Mouse (Mus musculus) forebrain, embryonic 10.5 days (tissue): ENCODE data around the gene 8030474K03Rik. TPM values are rescaled to one million over a fixed set of nuclear protein-coding genes. Genes with fewer than 3 reads are reported as not detected.
A peak's percentile ranks its signal among the peaks of the same experiment; 100 is the strongest.
"Not testable (repeated sequence)": the region's sequence is repeated elsewhere in the genome, so short reads cannot be mapped to it uniquely, and the experiment has no call there.

Experiments
- DNase-seq: peaks from one replicate; pipeline ENCODE4 v3.0.0-alpha.2; 2017; ENCODE audit warnings: low spot score; ENCODE audit errors: extremely low spot score
- H3K27ac ChIP-seq: fragments of 300-500 bp; sonication (generic); 2 replicates; pipeline ENCODE4 v1.5.1; 2016; ENCODE audit warnings: mild to moderate bottlenecking
- H3K27me3 ChIP-seq: fragments of 300-500 bp; sonication (generic); 2 replicates; pipeline ENCODE4 v1.6.1; 2016; ENCODE audit warnings: mild to moderate bottlenecking; ENCODE audit not compliant: poor library complexity, severe bottlenecking
- H3K36me3 ChIP-seq: fragments of 300-500 bp; sonication (generic); replicated peaks from 2 replicates; pipeline ENCODE4 v1.6.1; 2016; ENCODE audit warnings: mild to moderate bottlenecking, moderate library complexity
- H3K4me1 ChIP-seq: fragments of 300-500 bp; sonication (generic); 2 replicates; pipeline ENCODE4 v1.6.1; 2016
- H3K4me3 ChIP-seq: fragments of 300-500 bp; sonication (generic); 2 replicates; pipeline ENCODE4 v1.5.1; 2016; ENCODE audit warnings: mild to moderate bottlenecking, moderate library complexity
- H3K9me3 ChIP-seq: fragments of 300-500 bp; sonication (generic); 2 replicates; pipeline ENCODE4 v1.6.1; 2016; ENCODE audit warnings: mild to moderate bottlenecking, moderate library complexity
- WGBS: fragments of 180-500 bp; shearing (Covaris S2); methylation state at CpG from one replicate; pipeline ENCODE4 v1.1.7; 2016; 5-methylcytosine and 5-hydroxymethylcytosine counted together
- polyA plus RNA-seq: library from polyadenylated mRNA; unstranded; fragments of >200 nt; fragmentation: Nextera tagmentation; extraction: Ambion mirVana; gene quantifications from 2 replicates; pipeline ENCODE4 v1.2.1, GENCODE M21; 2016

8030474K03Rik gene
- polyA plus RNA-seq = 0.16 TPM in 1 of 2 replicates, not detected in the other

- peaks cover 50% of the 10 kb centered on the region for H3K27me3 ChIP-seq
- no peaks in the 10 kb centered on the region for H3K4me1 ChIP-seq
- WGBS = 94% methylated on average over 35 of the region's 35 CpGs
- H3K4me3 ChIP-seq = no peak within 1 kb of the TSS
- no peak for DNase-seq
- H3K9me3 ChIP-seq = peaks cover 9% of the 10 kb centered on the region
- H3K36me3 ChIP-seq = no peaks in the 10 kb centered on the region
- H3K27ac ChIP-seq = no peak within 1 kb of the TSS
These were observed at the start of gene 8030474K03Rik, which contains the start of gene Gm4779 for GRCm38 (mm10) chrX:101794342-101794741. Gene 8030474K03Rik, plus strand, starts transcription at chrX:101794656. Gene Gm4779, minus strand, starts transcription at chrX:101794423.

- Histone ChIP-seq H3K9me3 (no peaks in the 10 kb centered on the region), H3K4me1 (peaks cover 7% of the 10 kb centered on the region; the same call in 1 of the 2 replicates), H3K36me3 (no peaks in the 10 kb centered on the region), H3K4me3 (no peak overlapping the region), H3K27me3 (peaks cover 100% of the 10 kb centered on the region), H3K27ac (no peak overlapping the region)
- WGBS = 49% methylated on average over 4 of the region's 4 CpGs
- no peak for DNase-seq
These were observed 44.3 kb upstream of the 8030474K03Rik start for GRCm38 (mm10) chrX:101750144-101750543.

- Histone ChIP-seq H3K4me3 (no peak overlapping the region), H3K4me1 (peaks cover 7% of the 10 kb centered on the region; the same call in 1 of the 2 replicates), H3K9me3 (no peaks in the 10 kb centered on the region), H3K27ac (no peak overlapping the region), H3K36me3 (no peaks in the 10 kb centered on the region), H3K27me3 (peaks cover 97% of the 10 kb centered on the region)
- no peak for DNase-seq
- 79% methylated on average over 5 of the region's 5 CpGs for WGBS
These were observed 40.0 kb upstream of the 8030474K03Rik start for GRCm38 (mm10) chrX:101754478-101754877.

- no peak overlapping the region for H3K4me3 ChIP-seq
- no peak for DNase-seq
- H3K27me3 ChIP-seq = peaks cover 86% of the 10 kb centered on the region
- no peak overlapping the region for H3K27ac ChIP-seq
- H3K4me1 ChIP-seq = no peaks in the 10 kb centered on the region
- H3K9me3 ChIP-seq = no peaks in the 10 kb centered on the region
- H3K36me3 ChIP-seq = no peaks in the 10 kb centered on the region
- 80% methylated on average over 5 of the region's 5 CpGs for WGBS
These were observed 29.8 kb upstream of the 8030474K03Rik start for GRCm38 (mm10) chrX:101764621-101765020.

GRCm38 (mm10) chrX:101765111-101765510, 29.3 kb upstream of the 8030474K03Rik start:
- Histone ChIP-seq H3K4me3 (no peak overlapping the region), H3K4me1 (no peaks in the 10 kb centered on the region), H3K36me3 (no peaks in the 10 kb centered on the region), H3K27me3 (peaks cover 86% of the 10 kb centered on the region), H3K9me3 (no peaks in the 10 kb centered on the region), H3K27ac (no peak overlapping the region)
- 86% methylated on average over 4 of the region's 4 CpGs for WGBS
- DNase-seq = no peak

GRCm38 (mm10) chrX:101767280-101767679, 27.2 kb upstream of the 8030474K03Rik start:
- WGBS = 78% methylated on average over 7 of the region's 7 CpGs
- Histone ChIP-seq H3K27me3 (peaks cover 81% of the 10 kb centered on the region), H3K4me3 (no peak overlapping the region), H3K36me3 (no peaks in the 10 kb centered on the region), H3K4me1 (no peaks in the 10 kb centered on the region), H3K27ac (no peak overlapping the region), H3K9me3 (no peaks in the 10 kb centered on the region)
- no peak for DNase-seq

GRCm38 (mm10) chrX:101769478-101769877, 25.0 kb upstream of the 8030474K03Rik start:
- no peaks in the 10 kb centered on the region for H3K9me3 ChIP-seq
- no peak for DNase-seq
- H3K4me1 ChIP-seq = no peaks in the 10 kb centered on the region
- WGBS = 68% methylated on average over 2 of the region's 2 CpGs
- H3K27me3 ChIP-seq = peaks cover 83% of the 10 kb centered on the region
- H3K4me3 ChIP-seq = no peak overlapping the region
- no peaks in the 10 kb centered on the region for H3K36me3 ChIP-seq
- no peak overlapping the region for H3K27ac ChIP-seq

GRCm38 (mm10) chrX:101770307-101770706, 24.1 kb upstream of the 8030474K03Rik start:
- no peak for DNase-seq
- H3K27ac ChIP-seq = no peak overlapping the region
- H3K4me1 ChIP-seq = no peaks in the 10 kb centered on the region
- H3K27me3 ChIP-seq = peaks cover 84% of the 10 kb centered on the region
- no peaks in the 10 kb centered on the region for H3K9me3 ChIP-seq
- no peak overlapping the region for H3K4me3 ChIP-seq
- no peaks in the 10 kb centered on the region for H3K36me3 ChIP-seq
- 80% methylated on average over 3 of the region's 3 CpGs for WGBS

- no peak overlapping the region for H3K27ac ChIP-seq
- H3K4me1 ChIP-seq = no peaks in the 10 kb centered on the region
- peak; percentile 33 for DNase-seq
- H3K9me3 ChIP-seq = no peaks in the 10 kb centered on the region
- H3K36me3 ChIP-seq = no peaks in the 10 kb centered on the region
- H3K27me3 ChIP-seq = peaks cover 82% of the 10 kb centered on the region
- H3K4me3 ChIP-seq = no peak overlapping the region
- WGBS = 48% methylated on average over 5 of the region's 5 CpGs
These were observed 22.4 kb upstream of the 8030474K03Rik start for GRCm38 (mm10) chrX:101772035-101772434.

GRCm38 (mm10) chrX:101791551-101791950, 2.9 kb upstream of the 8030474K03Rik start:
- Histone ChIP-seq H3K36me3 (no peaks in the 10 kb centered on the region), H3K27ac (no peak overlapping the region), H3K4me1 (no peaks in the 10 kb centered on the region), H3K27me3 (peaks cover 48% of the 10 kb centered on the region), H3K9me3 (peaks cover 9% of the 10 kb centered on the region), H3K4me3 (no peak overlapping the region)
- peak; percentile 17 for DNase-seq
- 48% methylated on average over 4 of the region's 4 CpGs for WGBS

GRCm38 (mm10) chrX:101805512-101805911, 11.1 kb downstream of the 8030474K03Rik start:
- H3K27me3 ChIP-seq = peaks cover 68% of the 10 kb centered on the region
- H3K9me3 ChIP-seq = no peaks in the 10 kb centered on the region
- no peak overlapping the region for H3K27ac ChIP-seq
- no peak for DNase-seq
- WGBS = 36% methylated on average over 2 of the region's 2 CpGs
- no peak overlapping the region for H3K4me3 ChIP-seq
- H3K4me1 ChIP-seq = no peaks in the 10 kb centered on the region
- H3K36me3 ChIP-seq = no peaks in the 10 kb centered on the region

GRCm38 (mm10) chrX:101811750-101812149, 17.3 kb downstream of the 8030474K03Rik start:
- no peak for DNase-seq
- Histone ChIP-seq H3K36me3 (no peaks in the 10 kb centered on the region), H3K27ac (no peak overlapping the region), H3K4me1 (no peaks in the 10 kb centered on the region), H3K4me3 (no peak overlapping the region), H3K9me3 (no peaks in the 10 kb centered on the region), H3K27me3 (peaks cover 85% of the 10 kb centered on the region)
- 70% methylated on average over 3 of the region's 3 CpGs for WGBS

GRCm38 (mm10) chrX:101819163-101819562, 24.7 kb downstream of the 8030474K03Rik start:
- Histone ChIP-seq H3K4me3 (no peak overlapping the region), H3K36me3 (no peaks in the 10 kb centered on the region), H3K27me3 (peaks cover 93% of the 10 kb centered on the region), H3K9me3 (no peaks in the 10 kb centered on the region), H3K4me1 (no peaks in the 10 kb centered on the region), H3K27ac (no peak overlapping the region)
- DNase-seq = no peak
- WGBS = 39% methylated on average over 1 of the region's 1 CpGs

- H3K27me3 ChIP-seq = peaks cover 85% of the 10 kb centered on the region
- not testable (repeated sequence) for H3K27ac ChIP-seq, H3K36me3 ChIP-seq, DNase-seq, H3K9me3 ChIP-seq, H3K4me3 ChIP-seq, H3K4me1 ChIP-seq
These were observed 25.5 kb downstream of the 8030474K03Rik start for GRCm38 (mm10) chrX:101819980-101820379.
